Mouse (Mus musculus): ENCODE data around the gene Arpc5.
"Not testable (repeated sequence)": the region's sequence is repeated elsewhere in the genome, so short reads cannot be mapped to it uniquely, and the experiment has no call there.

The Arpc5 gene

GRCm38 (mm10) chr1:152779071-152779737 lies 12.9 kb downstream of the Arpc5 start:
- DNase-seq (ENCODE audit: low read depth), result peak; percentile 90

DNA sequence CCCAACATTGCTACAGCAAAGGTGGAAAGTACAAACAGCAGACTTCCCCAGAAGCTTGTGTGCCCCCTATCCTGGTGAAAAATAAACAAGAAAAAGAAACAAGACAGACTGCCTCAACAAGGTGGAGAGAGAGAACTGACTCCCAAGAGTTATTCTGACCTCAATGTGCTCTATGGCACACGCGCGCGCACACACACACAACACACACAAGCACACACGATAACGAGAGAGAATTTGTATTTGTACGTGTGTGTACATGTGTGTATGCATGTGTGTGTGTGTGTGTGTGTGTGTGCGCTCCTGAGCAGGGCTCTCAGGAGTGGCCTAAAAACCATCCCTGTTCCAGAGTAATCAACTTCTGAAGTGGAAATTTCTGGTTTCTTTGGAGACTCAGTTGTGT lies 18.3 kb downstream of the Arpc5 start:
- DNase-seq (ENCODE audit: low read depth), result no peak

DNA sequence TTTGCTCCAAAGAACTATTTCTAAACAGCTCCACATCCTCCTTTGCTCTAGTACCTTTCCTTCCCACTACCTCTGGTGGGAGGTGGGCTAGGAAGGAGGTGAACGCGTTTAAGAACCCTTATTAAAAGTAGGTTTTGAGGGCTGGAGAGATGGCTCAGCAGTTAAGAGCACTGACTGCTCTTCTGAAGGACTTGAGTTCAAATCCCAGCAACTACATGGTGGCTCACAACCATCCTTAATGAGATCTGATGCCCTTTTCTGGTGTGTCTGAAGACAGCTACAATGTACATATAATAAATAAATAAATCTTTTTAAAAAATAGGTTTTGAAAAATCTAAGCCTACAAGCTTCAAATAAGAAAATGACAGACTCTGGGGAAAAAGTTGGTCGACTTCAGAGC lies 19.1 kb downstream of the Arpc5 start:
- DNase-seq (ENCODE audit: low read depth), result not testable (repeated sequence)

DNA sequence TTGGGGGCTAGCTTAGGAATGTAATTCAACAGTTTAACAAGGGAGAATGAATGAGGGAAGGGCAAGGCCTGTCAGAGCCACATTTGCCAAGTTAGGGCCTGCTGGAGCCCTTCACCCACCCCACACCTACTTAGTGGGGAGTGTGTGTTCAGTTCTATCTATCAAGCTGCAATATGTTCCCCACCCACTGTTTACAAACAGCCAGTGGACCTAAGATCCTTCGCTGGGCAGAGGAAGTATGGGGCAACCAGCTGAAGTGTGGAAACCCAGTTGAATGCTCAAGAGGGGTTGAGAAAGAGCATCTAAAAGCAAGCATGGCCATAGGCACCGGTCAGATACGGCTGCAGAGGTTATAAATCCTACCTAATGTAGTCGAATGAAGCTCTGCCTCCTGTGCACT lies 20.6 kb downstream of the Arpc5 start:
- DNase-seq (ENCODE audit: low read depth), result no peak

GRCm38 (mm10) chr1:152788121-152788660 lies 21.8 kb downstream of the Arpc5 start:
- DNase-seq (ENCODE audit: low read depth), result no peak

DNA sequence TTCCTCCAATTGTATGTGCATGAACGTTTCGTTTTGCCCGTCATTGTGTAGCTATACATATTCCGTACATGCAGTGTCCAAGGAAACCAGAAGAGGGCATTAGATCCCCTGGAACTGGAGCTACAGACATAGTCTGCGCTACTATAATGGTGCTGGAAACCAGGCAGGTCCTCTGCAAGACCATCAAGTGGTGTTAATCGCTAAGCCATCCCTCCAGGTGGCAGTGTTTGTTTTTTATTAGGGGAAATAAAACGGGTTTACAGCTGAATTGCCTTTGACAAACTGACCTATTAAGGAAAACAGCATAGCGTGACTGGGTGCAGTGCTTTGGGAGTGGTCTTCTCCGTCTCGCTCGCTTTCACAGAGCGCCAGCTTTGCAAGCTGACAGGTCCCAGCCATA lies 23.9 kb downstream of the Arpc5 start:
- DNase-seq (ENCODE audit: low read depth), result peak; percentile 59

DNA sequence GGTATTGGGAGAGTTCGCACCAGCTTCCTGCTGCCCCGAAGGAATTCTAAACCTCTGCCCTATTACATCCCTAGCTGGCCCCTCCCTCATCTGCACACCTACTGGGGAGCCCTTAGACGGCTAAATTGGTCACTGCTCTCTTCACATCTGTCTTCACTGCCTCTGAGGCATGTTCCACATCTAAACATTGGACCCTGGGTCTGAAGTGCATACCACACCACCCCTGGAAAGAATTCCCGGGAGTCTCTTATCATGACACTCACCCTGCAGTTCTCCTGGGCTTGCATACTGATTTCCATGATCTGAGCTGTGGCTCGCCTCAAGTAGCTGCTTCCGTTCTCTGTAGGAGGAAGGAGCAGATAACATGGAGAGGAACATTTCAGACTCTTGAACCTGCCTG lies 24.5 kb downstream of the Arpc5 start:
- no peak for DNase-seq (ENCODE audit: low read depth)

- no peak for DNase-seq (ENCODE audit: low read depth)
Observed at GRCm38 (mm10) chr1:152791269-152791668, 24.9 kb downstream of the Arpc5 start.

GRCm38 (mm10) chr1:152792736-152793494 lies 26.6 kb downstream of the Arpc5 start:
- no peak for DNase-seq (ENCODE audit: low read depth)

DNA sequence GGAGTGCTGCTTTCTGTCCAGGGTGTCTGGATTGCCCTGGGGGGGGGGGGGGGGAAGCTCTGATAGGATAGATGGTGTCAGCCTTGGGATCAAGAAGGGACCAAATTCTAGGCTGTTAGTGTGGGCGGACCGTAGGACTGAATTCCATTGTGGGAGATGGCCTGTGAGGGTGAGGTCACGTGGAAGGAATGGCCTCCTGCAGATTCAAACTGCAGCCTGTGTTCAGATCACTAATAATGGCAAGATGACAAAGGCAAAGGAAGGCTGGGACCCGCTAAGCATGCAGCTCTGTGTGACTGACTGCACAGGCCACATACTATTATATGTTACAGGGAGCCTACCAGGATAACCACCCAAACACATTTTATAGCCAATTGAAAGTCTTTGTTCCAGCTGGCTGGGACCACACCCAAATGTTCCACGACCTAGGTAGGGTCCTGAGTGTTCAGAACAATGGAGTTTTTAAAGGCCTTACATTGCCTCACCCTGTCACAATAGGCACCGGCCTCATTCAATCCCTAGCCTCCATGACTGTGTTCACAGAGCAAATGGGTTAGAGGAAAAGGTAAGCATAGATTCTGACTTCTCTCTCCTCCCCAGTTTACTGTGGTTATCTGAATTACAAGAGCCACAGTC lies 27.3 kb downstream of the Arpc5 start:
- no peak for DNase-seq (ENCODE audit: low read depth)

- no peak for DNase-seq (ENCODE audit: low read depth)
Observed at GRCm38 (mm10) chr1:152795688-152796255, 29.4 kb downstream of the Arpc5 start.

DNA sequence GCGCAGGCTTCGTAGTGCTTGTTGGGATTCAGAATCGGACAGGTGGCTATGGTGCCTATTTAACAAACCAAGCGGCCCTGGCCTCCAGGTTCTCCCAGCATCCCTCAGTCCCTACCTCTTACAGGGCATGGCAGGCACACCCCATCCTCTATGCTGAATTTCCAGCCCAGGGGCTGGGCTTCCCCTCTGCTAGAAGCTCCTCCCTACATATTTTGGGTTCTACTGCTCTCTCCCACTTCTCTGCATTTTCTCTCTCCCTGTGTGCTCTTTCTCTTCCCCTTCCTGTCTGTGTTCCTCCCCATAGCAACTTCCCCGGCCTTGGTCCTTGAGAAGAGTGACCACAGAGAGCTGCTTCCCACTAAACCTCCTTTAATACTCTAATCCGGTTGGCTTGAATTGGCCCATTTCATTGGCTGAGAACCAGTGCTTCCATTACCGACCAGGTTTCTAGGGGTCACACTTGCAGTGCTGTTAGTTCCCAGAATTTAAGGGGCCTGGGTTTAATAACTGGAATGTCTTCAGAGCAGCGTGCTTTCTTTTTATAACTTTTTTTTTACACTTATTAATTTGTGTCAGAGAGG lies 30.4 kb downstream of the Arpc5 start:
- DNase-seq (ENCODE audit: low read depth), result no peak

- no peak for DNase-seq (ENCODE audit: low read depth)
Observed at GRCm38 (mm10) chr1:152798125-152798524, 31.8 kb downstream of the Arpc5 start.

DNA sequence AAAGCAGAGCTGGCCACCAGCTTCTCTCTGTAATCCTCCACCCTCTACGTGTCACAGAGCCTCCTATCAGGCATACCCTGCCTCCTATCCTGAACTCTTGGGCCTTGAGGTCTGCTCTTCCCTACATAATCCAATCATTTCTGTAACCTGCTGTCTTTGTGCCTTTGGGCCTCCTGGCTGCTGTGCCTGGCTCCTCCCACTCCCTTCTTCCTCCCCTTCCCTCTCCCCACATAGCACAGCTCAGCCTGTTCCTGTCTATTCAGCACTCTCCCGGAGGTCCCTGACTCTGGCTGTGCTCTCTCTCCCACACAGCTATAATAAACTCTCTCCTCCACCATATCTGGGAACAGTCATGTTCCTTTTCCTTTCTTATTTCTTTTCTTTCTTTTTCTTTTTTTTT lies 33.6 kb downstream of the Arpc5 start, which contains the start of gene Ncf2:
Gene Ncf2 (plus strand): TSS at position 298 of the 400 bp plus-strand sequence.
- DNase-seq (ENCODE audit: low read depth), result no peak

- DNase-seq (ENCODE audit: low read depth), result no peak
Observed at GRCm38 (mm10) chr1:152800633-152801176, 34.4 kb downstream of the Arpc5 start.

DNA sequence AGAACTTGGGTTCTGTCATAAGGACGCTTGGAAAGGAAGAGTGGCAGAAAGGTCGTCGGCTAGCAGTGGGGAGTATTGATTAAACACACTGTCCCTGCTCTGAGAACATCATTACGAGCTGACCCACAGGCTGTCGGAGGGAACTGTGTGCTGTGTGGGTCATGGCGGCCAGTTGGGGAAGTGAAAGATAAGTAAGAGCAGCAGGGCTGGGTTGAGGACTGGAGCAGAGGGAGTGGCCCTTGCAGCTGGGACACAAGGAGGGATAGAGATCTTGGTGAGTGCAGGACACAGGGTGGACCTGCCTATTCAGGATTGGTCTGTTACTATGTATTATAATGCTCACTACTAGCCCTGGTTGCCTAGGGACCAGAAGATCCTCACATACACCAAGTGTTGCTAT lies 38.6 kb downstream of the Arpc5 start:
- no peak for DNase-seq (ENCODE audit: low read depth)

GRCm38 (mm10) chr1:152807619-152808391 lies 41.5 kb downstream of the Arpc5 start:
- DNase-seq (ENCODE audit: low read depth), result no peak

DNA sequence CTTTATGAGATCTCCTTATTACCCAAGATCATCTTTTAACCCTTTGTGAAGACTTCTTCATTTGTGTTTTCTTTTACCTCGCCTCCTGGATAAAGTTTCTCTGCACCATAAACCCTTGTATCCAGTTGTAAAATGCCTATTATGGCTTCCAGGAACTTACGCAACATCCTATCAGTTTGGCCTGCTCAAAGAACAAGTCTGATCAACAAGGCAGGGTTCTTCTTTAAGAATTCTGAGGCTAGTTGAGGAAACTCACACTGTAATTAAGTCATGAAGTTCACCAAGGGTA lies 42.0 kb downstream of the Arpc5 start:
- no peak for DNase-seq (ENCODE audit: low read depth)

- DNase-seq (ENCODE audit: low read depth), result no peak
Observed at GRCm38 (mm10) chr1:152809541-152810252, 43.4 kb downstream of the Arpc5 start.

Data from NIH3T3 (cell line).